In genomic region chr14:72778756-72779155, GRCm38 (mm10) we compare ENCODE assay signal across 14 mouse cellular contexts.
"Had no signal": no experiment of that assay in that cellular context is flagged by ENCODE, and none has a peak within 500 bp of the region (broad histone marks: within the 10 kb centered on the region; RNA-seq: fewer than 3 reads in every experiment).

No protein-coding gene starts in this region.

- ATAC-seq: midbrain, embryonic 16.5 days had no signal

- DNase-seq: lung, adult 18-20 months; lung, embryonic 14.5 days; lung, postnatal 14 days; lung, postnatal 4 days; midbrain, embryonic 14.5 days; retina, postnatal 1 day; right cerebral cortex, adult 18-20 months; right cerebral cortex, postnatal 25 days; right cerebral cortex, postnatal 4 days; spleen, adult 18-20 months; thymus, adult 18-20 months; thymus, postnatal 14 days; thymus, postnatal 36 days had no signal
